Mouse (Mus musculus): Measurements from ENCODE around the gene Sema6d. TPM values are rescaled to one million over a fixed set of nuclear protein-coding genes. Genes with fewer than 3 reads are reported as not detected.

Gene Sema6d
- total RNA-seq, 1 experiment from 2014 or later = not detected

GRCm38 (mm10) chr2:124470346-124471042 is 380.7 kb downstream of the Sema6d start:
- no peak for ATAC-seq (replicated peaks in 1 of 2; ENCODE audit: insufficient read depth in 1 of 2, low FRiP score in 2 of 2, low TSS enrichment in 1 of 2, low read depth in 1 of 2, poor library complexity in 2 of 2, severe bottlenecking in 2 of 2)

GRCm38 (mm10) chr2:124472674-124473507 is 383.1 kb downstream of the Sema6d start:
- ATAC-seq (replicated peaks in 1 of 2; ENCODE audit: insufficient read depth in 1 of 2, low FRiP score in 2 of 2, low TSS enrichment in 1 of 2, low read depth in 1 of 2, poor library complexity in 2 of 2, severe bottlenecking in 2 of 2) = no peak

- no peak for ATAC-seq (replicated peaks in 1 of 2; ENCODE audit: insufficient read depth in 1 of 2, low FRiP score in 2 of 2, low TSS enrichment in 1 of 2, low read depth in 1 of 2, poor library complexity in 2 of 2, severe bottlenecking in 2 of 2)
Observed at GRCm38 (mm10) chr2:124477904-124478303, 388.1 kb downstream of the Sema6d start.

GRCm38 (mm10) chr2:124478526-124478925 is 388.8 kb downstream of the Sema6d start:
- no peak for ATAC-seq (replicated peaks in 1 of 2; ENCODE audit: insufficient read depth in 1 of 2, low FRiP score in 2 of 2, low TSS enrichment in 1 of 2, low read depth in 1 of 2, poor library complexity in 2 of 2, severe bottlenecking in 2 of 2)

GRCm38 (mm10) chr2:124485761-124486160 is 396.0 kb downstream of the Sema6d start:
- no peak for ATAC-seq (replicated peaks in 1 of 2; ENCODE audit: insufficient read depth in 1 of 2, low FRiP score in 2 of 2, low TSS enrichment in 1 of 2, low read depth in 1 of 2, poor library complexity in 2 of 2, severe bottlenecking in 2 of 2)

- ATAC-seq (replicated peaks in 1 of 2; ENCODE audit: insufficient read depth in 1 of 2, low FRiP score in 2 of 2, low TSS enrichment in 1 of 2, low read depth in 1 of 2, poor library complexity in 2 of 2, severe bottlenecking in 2 of 2) = no peak
Observed at GRCm38 (mm10) chr2:124490010-124490801, 400.4 kb downstream of the Sema6d start.

GRCm38 (mm10) chr2:124495751-124496150 is 406.0 kb downstream of the Sema6d start:
- ATAC-seq (replicated peaks in 1 of 2; ENCODE audit: insufficient read depth in 1 of 2, low FRiP score in 2 of 2, low TSS enrichment in 1 of 2, low read depth in 1 of 2, poor library complexity in 2 of 2, severe bottlenecking in 2 of 2) = no peak

GRCm38 (mm10) chr2:124499670-124500069 is 409.9 kb downstream of the Sema6d start:
- ATAC-seq (replicated peaks in 1 of 2; ENCODE audit: insufficient read depth in 1 of 2, low FRiP score in 2 of 2, low TSS enrichment in 1 of 2, low read depth in 1 of 2, poor library complexity in 2 of 2, severe bottlenecking in 2 of 2) = no peak

GRCm38 (mm10) chr2:124505784-124506489 is 416.2 kb downstream of the Sema6d start:
- no peak for ATAC-seq (replicated peaks in 1 of 2; ENCODE audit: insufficient read depth in 1 of 2, low FRiP score in 2 of 2, low TSS enrichment in 1 of 2, low read depth in 1 of 2, poor library complexity in 2 of 2, severe bottlenecking in 2 of 2)

GRCm38 (mm10) chr2:124507804-124508203 is 418.0 kb downstream of the Sema6d start:
- no peak for ATAC-seq (replicated peaks in 1 of 2; ENCODE audit: insufficient read depth in 1 of 2, low FRiP score in 2 of 2, low TSS enrichment in 1 of 2, low read depth in 1 of 2, poor library complexity in 2 of 2, severe bottlenecking in 2 of 2)

GRCm38 (mm10) chr2:124509479-124509878 is 419.7 kb downstream of the Sema6d start:
- ATAC-seq (replicated peaks in 1 of 2; ENCODE audit: insufficient read depth in 1 of 2, low FRiP score in 2 of 2, low TSS enrichment in 1 of 2, low read depth in 1 of 2, poor library complexity in 2 of 2, severe bottlenecking in 2 of 2) = no peak

- ATAC-seq (replicated peaks in 1 of 2; ENCODE audit: insufficient read depth in 1 of 2, low FRiP score in 2 of 2, low TSS enrichment in 1 of 2, low read depth in 1 of 2, poor library complexity in 2 of 2, severe bottlenecking in 2 of 2) = no peak
Observed at GRCm38 (mm10) chr2:124511826-124512225, 422.1 kb downstream of the Sema6d start.

GRCm38 (mm10) chr2:124522426-124522825 is 432.7 kb downstream of the Sema6d start:
- ATAC-seq (replicated peaks in 1 of 2; ENCODE audit: insufficient read depth in 1 of 2, low FRiP score in 2 of 2, low TSS enrichment in 1 of 2, low read depth in 1 of 2, poor library complexity in 2 of 2, severe bottlenecking in 2 of 2) = no peak

- no peak for ATAC-seq (replicated peaks in 1 of 2; ENCODE audit: insufficient read depth in 1 of 2, low FRiP score in 2 of 2, low TSS enrichment in 1 of 2, low read depth in 1 of 2, poor library complexity in 2 of 2, severe bottlenecking in 2 of 2)
Observed at GRCm38 (mm10) chr2:124523667-124524066, 433.9 kb downstream of the Sema6d start.

- ATAC-seq (replicated peaks in 1 of 2; ENCODE audit: insufficient read depth in 1 of 2, low FRiP score in 2 of 2, low TSS enrichment in 1 of 2, low read depth in 1 of 2, poor library complexity in 2 of 2, severe bottlenecking in 2 of 2) = no peak
Observed at GRCm38 (mm10) chr2:124524167-124524566, 434.4 kb downstream of the Sema6d start.

- no peak for ATAC-seq (replicated peaks in 1 of 2; ENCODE audit: insufficient read depth in 1 of 2, low FRiP score in 2 of 2, low TSS enrichment in 1 of 2, low read depth in 1 of 2, poor library complexity in 2 of 2, severe bottlenecking in 2 of 2)
Observed at GRCm38 (mm10) chr2:124527641-124528040, 437.9 kb downstream of the Sema6d start.

- no peak for ATAC-seq (replicated peaks in 1 of 2; ENCODE audit: insufficient read depth in 1 of 2, low FRiP score in 2 of 2, low TSS enrichment in 1 of 2, low read depth in 1 of 2, poor library complexity in 2 of 2, severe bottlenecking in 2 of 2)
Observed at GRCm38 (mm10) chr2:124530441-124530840, 440.7 kb downstream of the Sema6d start.
